Mouse (Mus musculus) megakaryocyte, embryonic 14.5 days (primary cell): ENCODE results near the gene Rnf217.

Experiments
- FLI1 ChIP-seq: IDR thresholded peaks from 2 replicates; pipeline ENCODE4 v1.6.1; 2012; ENCODE audit warnings: low read length, inconsistent platforms, mixed read lengths
- GATA1 ChIP-seq: IDR thresholded peaks from 3 replicates; pipeline ENCODE4 v1.6.1; 2012; ENCODE audit warnings: mixed read lengths, low read length, inconsistent platforms, borderline replicate concordance

- no peak for TF ChIP-seq GATA1
- no peak for TF ChIP-seq FLI1
These were observed 6.4 kb upstream of the Rnf217 start for GRCm38 (mm10) chr10:31615355-31615754.
